Mouse (Mus musculus) embryonic facial prominence, embryonic 12.5 days (tissue): ENCODE results near the gene Tmem106a. TPM values are rescaled to one million over a fixed set of nuclear protein-coding genes. Genes with fewer than 3 reads are reported as not detected.
A peak's percentile ranks its signal among the peaks of the same experiment; 100 is the strongest.

Experiments used
- ATAC-seq: fragments of 200-750 bp; cut with Nextera tagmentation; 2 replicates; pipeline ENCODE4 v1.8.0; 2017; ENCODE audit not compliant: insufficient number of reproducible peaks, insufficient read depth, low FRiP score, low TSS enrichment
- H3K27ac ChIP-seq: fragments of 300-500 bp; sonication (generic); 2 replicates; pipeline ENCODE4 v1.5.1; 2016; ENCODE audit warnings: mild to moderate bottlenecking
- H3K27me3 ChIP-seq: fragments of 300-500 bp; sonication (generic); 2 replicates; pipeline ENCODE4 v1.6.1; 2016; ENCODE audit warnings: mild to moderate bottlenecking, moderate library complexity
- H3K36me3 ChIP-seq: fragments of 300-500 bp; sonication (generic); 2 replicates; pipeline ENCODE4 v1.6.1; 2016; ENCODE audit warnings: mild to moderate bottlenecking
- H3K4me1 ChIP-seq: fragments of 300-500 bp; sonication (generic); 2 replicates; pipeline ENCODE4 v1.6.1; 2016
- H3K4me2 ChIP-seq: fragments of 300-500 bp; sonication (generic); replicated peaks from 2 replicates; pipeline ENCODE4 v1.6.1; 2016; ENCODE audit warnings: mild to moderate bottlenecking, moderate library complexity
- H3K4me3 ChIP-seq: fragments of 300-500 bp; sonication (generic); 2 replicates; pipeline ENCODE4 v1.5.1; 2016; ENCODE audit warnings: mild to moderate bottlenecking
- H3K9ac ChIP-seq: fragments of 300-500 bp; sonication (generic); 2 replicates; pipeline ENCODE4 v1.6.1; 2016; ENCODE audit warnings: mild to moderate bottlenecking, moderate library complexity
- H3K9me3 ChIP-seq: fragments of 300-500 bp; sonication (generic); 2 replicates; pipeline ENCODE4 v1.6.1; 2016; ENCODE audit warnings: mild to moderate bottlenecking, moderate library complexity
- WGBS: fragments of 180-500 bp; shearing (Covaris S2); methylation state at CpG from one replicate; pipeline ENCODE4 v1.1.7; 2016; 5-methylcytosine and 5-hydroxymethylcytosine counted together
- polyA plus RNA-seq: library from polyadenylated mRNA; unstranded; fragments of >200 nt; fragmentation: Nextera tagmentation; extraction: Ambion mirVana; gene quantifications from 2 replicates; pipeline ENCODE4 v1.2.1, GENCODE M21; 2016

Gene Tmem106a
- polyA plus RNA-seq: 2.4 and 2.9 TPM in 2 replicates

- Histone ChIP-seq H3K9me3 (no peaks in the 10 kb centered on the region), H3K36me3 (peaks cover 31% of the 10 kb centered on the region), H3K27ac (no peak within 1 kb of the TSS), H3K4me3 (peak within 1 kb of the TSS; percentile 31), H3K4me1 (peaks cover 5% of the 10 kb centered on the region; the same call in 1 of the 2 replicates), H3K9ac (peak within 1 kb of the TSS; percentile 21), H3K4me2 (peak within 1 kb of the TSS; percentile 52), H3K27me3 (no peaks in the 10 kb centered on the region)
- 21% methylated on average over 31 of the region's 31 CpGs for WGBS
- no peak for ATAC-seq
These were observed at the start of gene Tmem106a for GRCm38 (mm10) chr11:101582054-101583035. TSS of gene Tmem106a (plus strand) at chr11:101582242.

- H3K9me3 ChIP-seq: no peaks in the 10 kb centered on the region
- no peak overlapping the region for H3K4me3 ChIP-seq
- no peak for ATAC-seq
- WGBS: 90% methylated on average over 9 of the region's 9 CpGs
- no peak overlapping the region for H3K27ac ChIP-seq
- H3K9ac ChIP-seq: no peak overlapping the region
- H3K4me1 ChIP-seq: no peaks in the 10 kb centered on the region
- H3K36me3 ChIP-seq: peaks cover 21% of the 10 kb centered on the region
- H3K27me3 ChIP-seq: no peaks in the 10 kb centered on the region
- no peak overlapping the region for H3K4me2 ChIP-seq
These were observed 38.5 kb upstream of the Tmem106a start for GRCm38 (mm10) chr11:101543533-101543932.

- Histone ChIP-seq H3K9me3 (no peaks in the 10 kb centered on the region), H3K27me3 (no peaks in the 10 kb centered on the region), H3K9ac (no peak overlapping the region), H3K36me3 (peaks cover 21% of the 10 kb centered on the region), H3K4me3 (no peak overlapping the region), H3K27ac (no peak overlapping the region), H3K4me1 (no peaks in the 10 kb centered on the region), H3K4me2 (no peak overlapping the region)
- WGBS: 73% methylated on average over 1 of the region's 1 CpGs
- no peak for ATAC-seq
These were observed 37.9 kb upstream of the Tmem106a start for GRCm38 (mm10) chr11:101544132-101544531.

- Histone ChIP-seq H3K36me3 (peaks cover 14% of the 10 kb centered on the region), H3K4me1 (peaks cover 10% of the 10 kb centered on the region), H3K4me2 (no peak overlapping the region), H3K4me3 (no peak overlapping the region), H3K9me3 (no peaks in the 10 kb centered on the region), H3K27me3 (no peaks in the 10 kb centered on the region), H3K9ac (no peak overlapping the region), H3K27ac (no peak overlapping the region)
- no peak for ATAC-seq
These were observed 33.5 kb upstream of the Tmem106a start for GRCm38 (mm10) chr11:101548526-101548925.

GRCm38 (mm10) chr11:101551751-101552475 is 30.1 kb upstream of the Tmem106a start, which contains the start of the genes Brca1 and Nbr1:
TSS of gene Brca1 (minus strand) at chr11:101551955.
TSS of gene Nbr1 (plus strand) at chr11:101552149.
- Histone ChIP-seq H3K9ac (peak within 1 kb of the TSS; percentile 78), H3K27ac (peak within 1 kb of the TSS; percentile 92), H3K4me1 (peaks cover 23% of the 10 kb centered on the region), H3K4me3 (peak within 1 kb of the TSS; percentile 76), H3K27me3 (no peaks in the 10 kb centered on the region), H3K4me2 (peak within 1 kb of the TSS; percentile 84), H3K9me3 (no peaks in the 10 kb centered on the region), H3K36me3 (peaks cover 20% of the 10 kb centered on the region; the same call in 1 of the 2 replicates)
- peak; percentile 85 for ATAC-seq
- WGBS: under 1% methylated on average over 43 of the region's 43 CpGs

GRCm38 (mm10) chr11:101552476-101553300 is 29.4 kb upstream of the Tmem106a start:
- Histone ChIP-seq H3K9ac (peak overlapping the region; percentile 78), H3K4me1 (peaks cover 23% of the 10 kb centered on the region), H3K27ac (peak overlapping the region; percentile 92), H3K4me2 (peak overlapping the region; percentile 66), H3K9me3 (no peaks in the 10 kb centered on the region), H3K36me3 (peaks cover 21% of the 10 kb centered on the region), H3K4me3 (peak overlapping the region; percentile 76), H3K27me3 (no peaks in the 10 kb centered on the region)
- peak; percentile 97 for ATAC-seq
- under 1% methylated on average over 37 of the region's 37 CpGs for WGBS

- Histone ChIP-seq H3K4me2 (peak overlapping the region; percentile 66), H3K27me3 (no peaks in the 10 kb centered on the region), H3K4me3 (peak overlapping the region; percentile 76), H3K9me3 (no peaks in the 10 kb centered on the region), H3K4me1 (peaks cover 23% of the 10 kb centered on the region), H3K9ac (peak overlapping the region; percentile 78), H3K27ac (peak overlapping the region; percentile 92; the same call in 1 of the 2 replicates), H3K36me3 (peaks cover 21% of the 10 kb centered on the region)
- ATAC-seq: no peak
- WGBS: 16% methylated on average over 8 of the region's 8 CpGs
These were observed 28.6 kb upstream of the Tmem106a start for GRCm38 (mm10) chr11:101553354-101553930.

GRCm38 (mm10) chr11:101556541-101556940 is 25.5 kb upstream of the Tmem106a start:
- Histone ChIP-seq H3K27ac (no peak overlapping the region), H3K27me3 (no peaks in the 10 kb centered on the region), H3K9ac (no peak overlapping the region), H3K4me1 (peaks cover 15% of the 10 kb centered on the region; the same call in 1 of the 2 replicates), H3K4me3 (no peak overlapping the region), H3K36me3 (peaks cover 47% of the 10 kb centered on the region), H3K9me3 (no peaks in the 10 kb centered on the region), H3K4me2 (no peak overlapping the region)
- no peak for ATAC-seq
- WGBS: 91% methylated on average over 7 of the region's 7 CpGs

- Histone ChIP-seq H3K4me1 (peaks cover 15% of the 10 kb centered on the region; the same call in 1 of the 2 replicates), H3K27ac (no peak overlapping the region), H3K27me3 (no peaks in the 10 kb centered on the region), H3K4me2 (no peak overlapping the region), H3K4me3 (no peak overlapping the region), H3K36me3 (peaks cover 47% of the 10 kb centered on the region), H3K9ac (no peak overlapping the region), H3K9me3 (no peaks in the 10 kb centered on the region)
- 90% methylated on average over 2 of the region's 2 CpGs for WGBS
- ATAC-seq: no peak
These were observed 25.1 kb upstream of the Tmem106a start for GRCm38 (mm10) chr11:101556954-101557353.

GRCm38 (mm10) chr11:101562391-101562790 is 19.7 kb upstream of the Tmem106a start:
- H3K9ac ChIP-seq: no peak overlapping the region
- no peaks in the 10 kb centered on the region for H3K9me3 ChIP-seq
- no peak for ATAC-seq
- no peaks in the 10 kb centered on the region for H3K27me3 ChIP-seq
- H3K4me1 ChIP-seq: no peaks in the 10 kb centered on the region
- H3K4me3 ChIP-seq: no peak overlapping the region
- peaks cover 70% of the 10 kb centered on the region for H3K36me3 ChIP-seq
- no peak overlapping the region for H3K4me2 ChIP-seq
- 37% methylated on average over 5 of the region's 5 CpGs for WGBS
- H3K27ac ChIP-seq: no peak overlapping the region
